Mouse (Mus musculus) stomach, embryonic 16.5 days (tissue): Measurements from ENCODE around the gene Calr4. TPM values are rescaled to one million over a fixed set of nuclear protein-coding genes. Genes with fewer than 3 reads are reported as not detected.

Source experiments
- ATAC-seq: fragments of 200-750 bp; cut with Nextera tagmentation; 2 replicates; pipeline ENCODE4 v1.8.0; 2017; ENCODE audit warnings: moderate number of reproducible peaks, moderate TSS enrichment; ENCODE audit not compliant: insufficient read depth, low FRiP score
- H3K27ac ChIP-seq: fragments of 300-500 bp; sonication (generic); 2 replicates; pipeline ENCODE4 v1.5.1; 2014; ENCODE audit warnings: low read length
- H3K27me3 ChIP-seq: fragments of 300-500 bp; sonication (generic); 2 replicates; pipeline ENCODE4 v1.6.1; 2014; ENCODE audit warnings: low read length, control low read depth, mixed read lengths; ENCODE audit not compliant: control insufficient read depth, insufficient read depth
- H3K36me3 ChIP-seq: fragments of 300-500 bp; sonication (generic); 2 replicates; pipeline ENCODE4 v1.6.1; 2014; ENCODE audit warnings: low read length; ENCODE audit not compliant: control insufficient read depth, insufficient read depth
- H3K4me1 ChIP-seq: fragments of 300-500 bp; sonication (generic); 2 replicates; pipeline ENCODE4 v1.6.1; 2014; ENCODE audit warnings: low read length, control low read depth, mixed read lengths; ENCODE audit not compliant: control insufficient read depth, insufficient read depth
- H3K4me2 ChIP-seq: fragments of 300-500 bp; sonication (generic); 2 replicates; pipeline ENCODE4 v1.6.1; 2014; ENCODE audit warnings: low read depth, low read length, mixed read lengths
- H3K4me3 ChIP-seq: fragments of 300-500 bp; sonication (generic); replicated peaks from 2 replicates; pipeline ENCODE4 v1.5.1; 2014; ENCODE audit warnings: mild to moderate bottlenecking, low read length
- H3K9ac ChIP-seq: fragments of 300-500 bp; sonication (generic); 2 replicates; pipeline ENCODE4 v1.6.1; 2014; ENCODE audit warnings: low read length
- H3K9me3 ChIP-seq: fragments of 300-500 bp; sonication (generic); replicated peaks from 2 replicates; pipeline ENCODE4 v1.6.1; 2016; ENCODE audit warnings: low read length, control low read depth; ENCODE audit not compliant: control insufficient read depth
- WGBS: fragments of 180-500 bp; shearing (Covaris S2); extraction: QIAGEN DNeasy Blood & Tissue Kit; methylation state at CpG from one replicate; pipeline ENCODE4 v1.1.7; 2014; 5-methylcytosine and 5-hydroxymethylcytosine counted together
- polyA plus RNA-seq: library from polyadenylated mRNA; unstranded; fragments of >200 nt; fragmentation: Nextera tagmentation; extraction: Ambion mirVana; gene quantifications from 2 replicates; pipeline ENCODE4 v1.2.1, GENCODE M21; 2015

Calr4 gene
- polyA plus RNA-seq: 0.37 TPM in 2 replicates

DNA sequence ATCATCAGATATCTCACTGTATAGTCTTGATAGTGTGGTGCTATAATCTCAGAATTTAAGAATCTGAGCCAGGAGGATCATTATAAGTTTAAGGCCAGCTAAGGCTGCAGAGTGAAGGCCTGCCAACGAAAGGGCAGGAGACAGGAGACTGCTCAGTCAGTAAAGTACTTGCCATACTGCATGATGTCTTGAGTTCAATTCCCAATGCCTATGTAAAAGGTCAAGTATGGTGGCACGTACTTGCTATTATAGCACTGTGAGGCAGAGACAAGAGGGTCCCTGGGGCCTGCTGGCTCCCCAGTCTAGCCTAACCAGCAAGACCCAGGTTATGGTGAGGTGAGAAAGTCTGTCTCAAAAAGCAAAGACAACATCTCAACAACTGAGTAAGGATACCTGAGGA is at the start of gene Calr4:
TSS of gene Calr4 (plus strand) at position 301 of the 400 bp plus-strand sequence.
- Histone ChIP-seq H3K36me3 (no peaks in the 10 kb centered on the region), H3K27ac (no peak within 1 kb of the TSS), H3K9ac (no peak within 1 kb of the TSS), H3K4me3 (no peak within 1 kb of the TSS), H3K9me3 (no peaks in the 10 kb centered on the region), H3K27me3 (no peaks in the 10 kb centered on the region), H3K4me1 (peaks cover 3% of the 10 kb centered on the region; the same call in 1 of the 2 replicates), H3K4me2 (no peak within 1 kb of the TSS)
- 84% methylated on average over 2 of the region's 2 CpGs for WGBS
- ATAC-seq: no peak

DNA sequence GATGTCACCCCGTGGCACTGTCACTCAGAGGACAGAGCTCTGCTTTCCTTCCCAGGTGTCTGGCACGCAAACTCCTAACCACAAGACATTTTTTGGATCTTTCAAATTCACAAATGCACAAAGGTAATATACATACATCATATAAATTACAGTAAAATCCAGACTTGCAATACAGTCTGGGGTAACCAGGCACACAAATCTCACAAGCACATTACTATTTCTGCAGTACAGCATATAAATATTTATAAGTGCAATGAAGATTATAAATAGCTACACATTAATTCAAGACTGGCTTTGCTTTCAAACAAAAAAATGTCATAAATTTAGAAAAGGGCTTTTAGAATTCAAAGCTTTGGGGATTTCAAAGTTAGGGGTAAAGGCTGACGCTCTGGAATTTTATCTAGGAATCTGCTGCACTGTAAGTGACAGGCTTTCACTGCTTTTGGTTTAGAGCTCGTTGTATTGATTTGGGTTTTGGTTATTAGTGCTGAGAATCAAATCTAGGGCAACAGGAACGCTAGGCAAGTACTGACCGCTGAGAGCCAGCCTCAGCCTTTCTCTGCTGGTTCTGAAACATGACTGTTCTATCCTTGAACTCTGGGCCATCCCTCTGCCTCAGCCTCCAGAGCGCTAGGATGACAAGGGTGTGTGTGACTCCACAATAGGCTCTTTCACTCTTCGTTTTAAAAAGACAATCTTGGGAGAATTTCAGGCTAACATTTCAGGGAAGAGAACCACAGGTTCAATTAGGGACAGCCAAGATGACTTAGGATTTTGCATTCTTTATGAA is 48.5 kb upstream of the Calr4 start:
- H3K4me2 ChIP-seq: no peak overlapping the region
- H3K9ac ChIP-seq: no peak overlapping the region
- no peaks in the 10 kb centered on the region for H3K27me3 ChIP-seq
- H3K4me3 ChIP-seq: no peak overlapping the region
- WGBS: 53% methylated on average over 8 of the region's 8 CpGs
- no peak overlapping the region; the same call in 1 of the 2 replicates for H3K27ac ChIP-seq
- H3K9me3 ChIP-seq: no peaks in the 10 kb centered on the region
- no peak for ATAC-seq
- 0 out of 2 replicates have a peak, but pooled peaks cover 2% of the 10 kb centered on the region for H3K36me3 ChIP-seq
- H3K4me1 ChIP-seq: no peaks in the 10 kb centered on the region

DNA sequence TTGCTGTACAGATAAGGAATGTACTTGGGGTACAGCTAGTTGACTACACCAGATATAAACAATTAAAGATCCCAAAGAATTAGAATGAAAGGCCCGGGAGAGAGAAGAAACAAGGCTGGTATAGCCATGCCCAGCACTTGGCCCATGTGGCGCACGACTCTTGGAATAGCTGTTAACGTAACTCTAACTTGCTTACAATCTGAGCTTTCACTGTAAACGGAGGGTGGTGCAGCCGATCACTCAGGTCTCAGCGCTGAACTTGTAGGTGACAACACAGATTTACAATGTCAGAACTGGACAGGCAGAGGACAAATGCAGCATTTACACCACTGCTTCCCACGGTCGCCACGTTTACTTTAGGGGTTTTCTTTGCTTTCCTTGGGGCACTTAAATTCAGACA is 42.7 kb upstream of the Calr4 start:
- no peaks in the 10 kb centered on the region for H3K27me3 ChIP-seq
- no peak overlapping the region for H3K4me2 ChIP-seq
- 44% methylated on average over 10 of the region's 10 CpGs for WGBS
- no peaks in the 10 kb centered on the region for H3K9me3 ChIP-seq
- no peak for ATAC-seq
- peaks cover 4% of the 10 kb centered on the region; the same call in 1 of the 2 replicates for H3K4me1 ChIP-seq
- H3K27ac ChIP-seq: no peak overlapping the region
- H3K4me3 ChIP-seq: no peak overlapping the region
- no peak overlapping the region for H3K9ac ChIP-seq
- H3K36me3 ChIP-seq: 0 out of 2 replicates have a peak, but pooled peaks cover 2% of the 10 kb centered on the region

DNA sequence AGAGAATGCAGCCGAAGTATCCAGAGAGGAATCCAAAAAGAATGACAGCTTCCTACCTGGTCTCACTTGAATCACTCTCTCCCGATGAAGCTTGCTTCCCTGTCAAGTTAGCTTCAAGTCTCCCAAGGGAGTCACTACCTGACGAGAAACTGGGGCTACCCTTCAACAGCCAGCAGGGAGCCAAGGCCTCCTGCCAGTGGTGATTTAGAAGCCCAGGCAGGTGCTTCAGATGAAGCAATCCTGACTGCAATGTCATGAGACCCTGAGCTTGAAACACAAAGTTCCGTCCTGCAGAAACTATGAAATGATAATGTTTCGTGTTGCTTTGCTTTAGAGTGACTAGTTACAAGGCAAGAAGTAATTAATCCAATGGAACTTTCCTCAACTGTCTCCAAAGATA is 40.4 kb upstream of the Calr4 start:
- H3K9me3 ChIP-seq: no peaks in the 10 kb centered on the region
- no peak for ATAC-seq
- H3K9ac ChIP-seq: no peak overlapping the region
- H3K27me3 ChIP-seq: no peaks in the 10 kb centered on the region
- H3K36me3 ChIP-seq: no peaks in the 10 kb centered on the region
- H3K4me3 ChIP-seq: no peak overlapping the region
- 78% methylated on average over 5 of the region's 5 CpGs for WGBS
- H3K27ac ChIP-seq: no peak overlapping the region
- peaks cover 4% of the 10 kb centered on the region; the same call in 1 of the 2 replicates for H3K4me1 ChIP-seq
- no peak overlapping the region for H3K4me2 ChIP-seq

DNA sequence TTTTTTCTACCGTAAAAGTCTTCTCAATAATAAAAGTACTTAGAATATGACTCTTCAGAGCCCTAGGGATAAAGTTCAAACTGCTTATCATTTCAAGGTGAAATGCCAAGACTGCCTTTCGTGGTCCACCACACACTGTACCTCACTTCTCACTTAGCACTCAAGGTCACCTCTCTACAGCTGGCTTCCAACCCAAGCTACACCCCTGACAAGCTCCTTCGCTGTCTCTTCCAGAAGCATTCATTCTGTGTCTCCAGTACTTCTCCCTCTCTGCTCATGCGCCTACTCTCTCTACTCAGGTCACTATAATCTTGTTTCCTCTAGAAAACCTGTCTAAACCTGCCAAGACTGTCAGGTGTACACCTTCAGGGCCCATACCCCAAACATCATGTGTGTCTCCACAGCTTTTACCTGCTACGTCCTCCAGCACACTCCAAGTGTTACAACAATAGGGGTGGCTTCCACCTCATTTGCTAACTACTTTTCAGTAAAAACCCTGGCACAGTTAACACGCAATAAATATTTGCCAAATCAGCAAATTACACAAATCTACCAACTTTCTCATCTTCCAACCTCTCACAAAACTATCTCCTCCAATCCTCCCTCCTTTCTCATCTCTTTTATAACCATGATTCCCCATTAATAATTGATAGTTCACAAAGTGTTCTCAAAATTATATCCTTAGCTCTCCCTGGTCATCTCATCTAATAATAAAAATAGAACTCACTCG is 38.2 kb upstream of the Calr4 start:
- no peak overlapping the region for H3K4me2 ChIP-seq
- H3K27ac ChIP-seq: no peak overlapping the region
- no peak for ATAC-seq
- H3K9ac ChIP-seq: no peak overlapping the region
- H3K4me1 ChIP-seq: peaks cover 8% of the 10 kb centered on the region
- 84% methylated on average over 7 of the region's 7 CpGs for WGBS
- no peaks in the 10 kb centered on the region for H3K36me3 ChIP-seq
- H3K27me3 ChIP-seq: no peaks in the 10 kb centered on the region
- H3K4me3 ChIP-seq: no peak overlapping the region
- no peaks in the 10 kb centered on the region for H3K9me3 ChIP-seq

DNA sequence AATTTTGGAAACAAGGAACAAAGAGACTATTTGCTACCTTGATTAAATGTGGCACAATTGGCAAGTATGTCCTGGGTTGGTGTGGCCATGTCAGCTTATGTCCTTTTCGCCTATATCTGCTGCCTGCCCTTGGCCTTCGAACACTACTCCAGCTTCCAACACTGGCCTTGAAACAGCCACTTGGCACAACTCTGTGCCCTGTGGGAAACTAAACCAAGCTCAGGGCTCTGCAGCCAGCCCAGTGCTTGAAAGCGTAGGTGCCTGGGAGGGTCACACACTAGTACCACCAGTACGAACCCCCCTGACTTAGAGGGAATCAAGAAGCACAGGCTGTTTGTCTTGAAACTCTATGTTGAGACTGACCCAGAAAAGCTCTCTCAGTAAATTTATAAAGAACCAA is 35.2 kb upstream of the Calr4 start:
- Histone ChIP-seq H3K36me3 (no peaks in the 10 kb centered on the region), H3K27ac (no peak overlapping the region), H3K9ac (no peak overlapping the region), H3K9me3 (no peaks in the 10 kb centered on the region), H3K4me2 (no peak overlapping the region), H3K27me3 (no peaks in the 10 kb centered on the region), H3K4me1 (peaks cover 11% of the 10 kb centered on the region), H3K4me3 (no peak overlapping the region)
- 93% methylated on average over 4 of the region's 4 CpGs for WGBS
- ATAC-seq: no peak

DNA sequence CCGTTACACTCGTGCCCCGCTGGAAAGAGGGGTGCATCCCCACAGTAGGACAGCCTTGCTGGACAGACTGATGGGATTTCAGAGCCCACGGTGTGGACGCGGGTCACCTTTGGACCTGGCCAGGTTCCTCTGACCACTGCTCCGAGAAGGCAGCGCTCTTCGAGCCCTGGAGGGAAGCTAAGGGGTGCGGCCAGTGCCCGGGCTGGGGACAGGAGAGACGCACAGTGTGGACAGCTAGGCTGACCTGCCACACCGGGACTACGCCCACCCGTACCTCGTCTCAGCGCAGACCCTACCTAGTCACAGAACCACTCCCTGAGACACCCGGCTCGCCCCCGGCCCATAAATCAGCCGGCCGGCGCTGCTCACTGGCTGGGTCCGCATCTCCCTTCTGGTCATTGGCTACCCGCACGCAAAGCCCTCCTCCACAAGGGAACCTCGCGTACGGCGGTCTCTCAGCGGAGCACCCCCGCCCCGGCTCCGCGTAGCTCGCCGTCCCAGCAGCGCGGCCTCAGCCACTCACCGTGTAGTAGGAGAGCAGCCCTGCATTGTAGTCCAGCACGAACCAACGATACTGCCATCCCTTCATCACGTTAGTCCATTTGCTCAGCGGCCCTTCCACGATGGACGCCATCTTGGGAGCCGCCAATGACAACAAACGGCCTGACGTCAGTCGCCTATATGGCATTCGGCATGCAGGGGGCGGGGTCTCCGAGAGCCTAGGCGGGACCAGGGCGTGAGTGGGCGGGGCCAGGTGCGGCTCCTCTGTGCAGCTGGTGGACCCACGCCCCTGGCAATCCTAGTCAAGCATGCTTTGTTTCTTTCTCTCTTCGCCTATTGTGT is 32.5 kb upstream of the Calr4 start, which contains the start of gene Osbpl9:
TSS of gene Osbpl9 (minus strand) at position 691 of the 843 bp plus-strand sequence.
- peak; percentile 97 for ATAC-seq
- no peaks in the 10 kb centered on the region for H3K36me3 ChIP-seq
- H3K27me3 ChIP-seq: no peaks in the 10 kb centered on the region
- H3K9me3 ChIP-seq: no peaks in the 10 kb centered on the region
- peak within 1 kb of the TSS; percentile 86 for H3K9ac ChIP-seq
- WGBS: under 1% methylated on average over 59 of the region's 59 CpGs
- peak within 1 kb of the TSS; percentile 96 for H3K4me2 ChIP-seq
- H3K4me3 ChIP-seq: peak within 1 kb of the TSS; percentile 89
- peak within 1 kb of the TSS; percentile 95 for H3K27ac ChIP-seq
- H3K4me1 ChIP-seq: peaks cover 10% of the 10 kb centered on the region

DNA sequence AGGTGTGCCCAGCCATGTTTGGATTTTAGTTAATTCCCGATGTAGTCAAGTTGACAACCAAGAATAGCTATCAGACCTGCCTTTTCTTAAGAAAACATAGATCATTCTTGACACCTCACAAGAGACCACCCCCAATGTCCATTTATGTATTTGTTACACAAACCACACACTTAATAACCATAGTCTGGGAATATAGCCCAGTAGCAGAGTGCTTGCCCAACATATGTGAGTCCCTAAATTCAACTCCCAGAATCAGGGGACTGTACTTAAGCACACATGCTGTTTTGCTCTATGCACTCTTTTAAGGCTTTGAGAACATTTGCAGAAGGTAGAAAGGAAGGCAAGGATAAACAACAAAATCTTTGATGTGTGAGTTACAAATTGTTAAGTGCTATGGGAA is 30.4 kb upstream of the Calr4 start:
- Histone ChIP-seq H3K9ac (no peak overlapping the region), H3K4me1 (peaks cover 10% of the 10 kb centered on the region), H3K4me2 (no peak overlapping the region), H3K9me3 (no peaks in the 10 kb centered on the region), H3K27me3 (no peaks in the 10 kb centered on the region), H3K27ac (no peak overlapping the region), H3K4me3 (no peak overlapping the region), H3K36me3 (no peaks in the 10 kb centered on the region)
- 42% methylated on average over 1 of the region's 1 CpGs for WGBS
- ATAC-seq: no peak
